In the genomic region with DNA sequence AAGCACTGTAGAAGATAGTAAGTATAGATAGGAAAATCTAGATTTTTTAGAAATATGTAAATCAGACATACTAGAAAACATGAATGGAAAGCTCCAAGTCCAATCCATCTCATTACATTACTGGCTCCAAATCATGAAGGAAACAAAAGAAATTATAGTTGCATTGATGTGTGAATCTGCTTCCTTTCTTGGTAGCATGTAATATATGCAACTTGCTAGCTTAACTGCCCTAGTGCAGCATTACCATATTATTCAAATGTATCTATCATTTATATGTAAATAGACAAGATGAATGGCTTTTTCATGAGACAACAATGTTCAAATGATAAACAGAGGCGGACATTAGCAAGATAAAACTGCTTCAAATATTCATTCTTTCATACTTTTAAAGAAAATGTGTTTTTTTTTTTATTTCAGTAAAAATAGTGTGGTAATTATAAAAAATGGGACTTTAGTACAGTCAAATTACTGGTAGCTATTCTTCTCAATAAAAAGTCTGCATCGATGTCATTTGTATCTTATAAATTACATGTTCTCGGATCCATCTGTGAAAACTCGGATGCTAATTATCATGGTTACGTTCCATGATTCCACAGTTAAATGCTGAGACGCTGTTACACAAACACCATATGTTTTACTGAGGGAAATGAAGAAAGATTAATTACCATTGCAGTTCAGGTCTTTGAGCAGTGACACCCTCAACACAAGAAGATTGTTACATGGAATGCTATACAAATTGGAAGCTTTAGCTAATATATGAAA, we compare ENCODE assay signal across 20 mouse cellular contexts.
A peak's percentile ranks its signal among the peaks of the same experiment; 100 is the strongest.
DNase-seq lines count a peak whose midpoint lies in the region; ATAC-seq and TF ChIP-seq lines count a peak whose summit lies in the region.
"Had no signal": no experiment of that assay in that cellular context is flagged by ENCODE, and none has a peak within 500 bp of the region (broad histone marks: within the 10 kb centered on the region; RNA-seq: fewer than 3 reads in every experiment).

No protein-coding gene starts in this region.

- no peaks in the 10 kb centered on the region for H3K27me3 ChIP-seq in hindbrain, embryonic 11.5 days (ENCODE audit: control insufficient read depth, insufficient read depth, low read length)
- no peaks in the 10 kb centered on the region for H3K27me3 ChIP-seq in hindbrain, embryonic 10.5 days (ENCODE audit: insufficient read depth, poor library complexity, severe bottlenecking)
- H3K27me3 ChIP-seq in neural tube, embryonic 12.5 days (replicated peaks), result no peaks in the 10 kb centered on the region
- H3K27me3 ChIP-seq in forebrain, postnatal 0 days (ENCODE audit: insufficient read depth, low read length), result no peaks in the 10 kb centered on the region
- H3K27me3 ChIP-seq: intestine, embryonic 15.5 days had no signal

- H3K4me3 ChIP-seq in hindbrain, embryonic 11.5 days (ENCODE audit: low read depth, low read length), result no peak overlapping the region
- H3K4me3 ChIP-seq in hindbrain, embryonic 10.5 days, result no peak overlapping the region
- no peak overlapping the region for H3K4me3 ChIP-seq in neural tube, embryonic 12.5 days
- no peak overlapping the region for H3K4me3 ChIP-seq in forebrain, postnatal 0 days (ENCODE audit: low read depth, low read length)
- no peak overlapping the region for H3K4me3 ChIP-seq in olfactory bulb, adult 2 months (ENCODE audit: insufficient read depth, low read depth, low read length)
- H3K4me3 ChIP-seq: gastrocnemius, adult 2 months; intestine, embryonic 15.5 days had no signal

- H3K4me2 ChIP-seq in hindbrain, embryonic 11.5 days (replicated peaks; ENCODE audit: low read depth, low read length), result no peak overlapping the region
- no peak overlapping the region for H3K4me2 ChIP-seq in neural tube, embryonic 12.5 days (replicated peaks)
- peak overlapping the region; percentile 20; the same call in 1 of the 2 replicates for H3K4me2 ChIP-seq in forebrain, postnatal 0 days (ENCODE audit: low read depth)
- H3K4me2 ChIP-seq: heart, embryonic 11.5 days; intestine, embryonic 15.5 days had no signal

- no peaks in the 10 kb centered on the region for H3K36me3 ChIP-seq in hindbrain, embryonic 11.5 days (ENCODE audit: control insufficient read depth, insufficient read depth, low read length)
- no peaks in the 10 kb centered on the region for H3K36me3 ChIP-seq in hindbrain, embryonic 10.5 days
- no peaks in the 10 kb centered on the region for H3K36me3 ChIP-seq in neural tube, embryonic 12.5 days
- H3K36me3 ChIP-seq in forebrain, postnatal 0 days (ENCODE audit: insufficient read depth), result no peaks in the 10 kb centered on the region
- H3K36me3 ChIP-seq: intestine, embryonic 15.5 days had no signal

- no peak for DNase-seq in hindbrain, embryonic 11.5 days (ENCODE audit: low spot score)
- no peak for DNase-seq in hindbrain, embryonic 10.5 days (ENCODE audit: low spot score)
- no peak for DNase-seq in neural tube, embryonic 10.5 days (ENCODE audit: extremely low spot score, low spot score)
- DNase-seq in forebrain, postnatal 0 days, result peak; percentile 65
- DNase-seq in adrenal gland, adult 2 months, result no peak
- DNase-seq in cerebellum, adult 8-10 months, result no peak
- DNase-seq: adrenal gland, postnatal 25 days; cerebellum, adult 11-12 months; cerebellum, postnatal 14 days; gastrocnemius, adult 2 months; kidney, adult 8-10 months; kidney, postnatal 10 days; right cerebral cortex, postnatal 4 days; thymus, postnatal 25 days had no signal

- no peak overlapping the region for H3K27ac ChIP-seq in hindbrain, embryonic 11.5 days (ENCODE audit: low read depth, low read length)
- H3K27ac ChIP-seq in hindbrain, embryonic 10.5 days, result no peak overlapping the region
- no peak overlapping the region for H3K27ac ChIP-seq in neural tube, embryonic 12.5 days
- peak overlapping the region; percentile 62; the same call in 1 of the 2 replicates for H3K27ac ChIP-seq in forebrain, postnatal 0 days (ENCODE audit: low read depth, low read length)
- 0 out of 2 replicates have a peak overlapping the region, but pooled peaks have one; percentile 57 for H3K27ac ChIP-seq in olfactory bulb, adult 2 months (ENCODE audit: insufficient read depth, low read depth, low read length)
- H3K27ac ChIP-seq: gastrocnemius, adult 2 months; intestine, embryonic 15.5 days; macrophage had no signal

- ATAC-seq in hindbrain, embryonic 11.5 days (ENCODE audit: low FRiP score), result peak; percentile 70
- ATAC-seq in neural tube, embryonic 12.5 days (ENCODE audit: low FRiP score, low read depth), result peak; percentile 42
- ATAC-seq in forebrain, postnatal 0 days, result peak; percentile 83
- ATAC-seq: CD4-positive, CD25-positive, alpha-beta regulatory T cell, adult 4 months; intestine, embryonic 15.5 days had no signal

- 64% methylated on average over 6 of the region's 6 CpGs for WGBS in hindbrain, embryonic 11.5 days
- WGBS in hindbrain, embryonic 10.5 days, result 81% methylated on average over 6 of the region's 6 CpGs
- 60% methylated on average over 6 of the region's 6 CpGs for WGBS in neural tube, embryonic 12.5 days
- 21% methylated on average over 6 of the region's 6 CpGs for WGBS in forebrain, postnatal 0 days
- WGBS in olfactory bulb, adult 2 months, result 26% methylated on average over 6 of the region's 6 CpGs

- H3K9ac ChIP-seq in hindbrain, embryonic 11.5 days (ENCODE audit: low read depth, low read length), result no peak overlapping the region
- H3K9ac ChIP-seq in neural tube, embryonic 12.5 days, result no peak overlapping the region
- no peak overlapping the region for H3K9ac ChIP-seq in forebrain, postnatal 0 days
- H3K9ac ChIP-seq: intestine, embryonic 15.5 days had no signal

- H3K9me3 ChIP-seq in hindbrain, embryonic 11.5 days (ENCODE audit: control insufficient read depth, low read length), result no peaks in the 10 kb centered on the region
- no peaks in the 10 kb centered on the region for H3K9me3 ChIP-seq in hindbrain, embryonic 10.5 days
- H3K9me3 ChIP-seq in neural tube, embryonic 12.5 days, result no peaks in the 10 kb centered on the region
- no peaks in the 10 kb centered on the region for H3K9me3 ChIP-seq in forebrain, postnatal 0 days (ENCODE audit: low read length)
- H3K9me3 ChIP-seq: intestine, embryonic 15.5 days had no signal

- no peak for TF ChIP-seq CTCF in forebrain, postnatal 0 days (IDR thresholded peaks at IDR 0.05; ENCODE audit: low read depth)
- TF ChIP-seq CTCF in olfactory bulb, adult 2 months (IDR thresholded peaks at IDR 0.05; ENCODE audit: insufficient read depth, low read depth, low read length), result no peak

- H3K4me1 ChIP-seq in hindbrain, embryonic 11.5 days (replicated peaks; ENCODE audit: control insufficient read depth, insufficient read depth, low read length), result no peaks in the 10 kb centered on the region
- H3K4me1 ChIP-seq in hindbrain, embryonic 10.5 days (replicated peaks), result no peaks in the 10 kb centered on the region
- H3K4me1 ChIP-seq in neural tube, embryonic 12.5 days, result no peaks in the 10 kb centered on the region
- H3K4me1 ChIP-seq in forebrain, postnatal 0 days (ENCODE audit: insufficient read depth), result peaks cover 7% of the 10 kb centered on the region
- H3K4me1 ChIP-seq in olfactory bulb, adult 2 months (ENCODE audit: control insufficient read depth, insufficient read depth, low read length), result no peaks in the 10 kb centered on the region
- H3K4me1 ChIP-seq: intestine, embryonic 15.5 days had no signal

- TF ChIP-seq POLR2A in olfactory bulb, adult 2 months (IDR thresholded peaks at IDR 0.05; ENCODE audit: insufficient read depth, low read depth, low read length), result no peak

Comparison
In these comparisons a context has a peak if more than half of its experiments do, and no peak if none do; other contexts are left out.
1. H3K27ac ChIP-seq: peak in forebrain, postnatal 0 days (single experiment) and olfactory bulb, adult 2 months (single experiment); none in hindbrain, embryonic 11.5 days (single experiment), hindbrain, embryonic 10.5 days (single experiment) and neural tube, embryonic 12.5 days (single experiment).
2. Peak in every context shown above with its lines, with median percentiles within 50 percentile points of each other: ATAC-seq.